8 mouse cellular contexts compared by ENCODE assay signal in genomic region chr11:22989786-22990185, GRCm38 (mm10). TPM values are rescaled to one million over a fixed set of nuclear protein-coding genes. Genes with fewer than 3 reads are reported as not detected.
A peak's percentile ranks its signal among the peaks of the same experiment; 100 is the strongest.
DNase-seq lines count a peak whose midpoint lies in the region; ATAC-seq and TF ChIP-seq lines count a peak whose summit lies in the region.

No protein-coding gene starts in this region.

- peak overlapping the region; percentile 84; the same call in 1 of the 2 replicates for H3K9ac ChIP-seq in embryonic facial prominence, embryonic 12.5 days
- peak overlapping the region; percentile 91 for H3K9ac ChIP-seq in hindbrain, postnatal 0 days (replicated peaks; ENCODE audit: low read length)
- peak overlapping the region; percentile 92 for H3K9ac ChIP-seq in midbrain, embryonic 16.5 days (ENCODE audit: low read depth, low read length)

- H3K27ac ChIP-seq in layer of hippocampus, adult 2 months = peak overlapping the region; percentile 92
- peak overlapping the region; percentile 96; the same call in 1 of the 2 replicates for H3K27ac ChIP-seq in embryonic facial prominence, embryonic 12.5 days
- peak overlapping the region; percentile 94 for H3K27ac ChIP-seq in hindbrain, postnatal 0 days
- H3K27ac ChIP-seq in midbrain, embryonic 16.5 days (ENCODE audit: low read length) = peak overlapping the region; percentile 94

- DNase-seq in layer of hippocampus, adult 2 months (ENCODE audit: low spot score in 2 of 2) = no peak
- no peak for DNase-seq in layer of hippocampus, adult 11-12 months (ENCODE audit: low spot score)
- no peak for DNase-seq in hindbrain, postnatal 0 days (ENCODE audit: low spot score)
- DNase-seq in layer of hippocampus, postnatal 14 days (ENCODE audit: low spot score in 2 of 2) = no peak

- H3K4me3 ChIP-seq in layer of hippocampus, adult 2 months = peak overlapping the region; percentile 69
- peak overlapping the region; percentile 95 for H3K4me3 ChIP-seq in embryonic facial prominence, embryonic 12.5 days
- peak overlapping the region; percentile 87 for H3K4me3 ChIP-seq in hindbrain, postnatal 0 days (ENCODE audit: low read length)
- peak overlapping the region; percentile 79 for H3K4me3 ChIP-seq in midbrain, embryonic 16.5 days (ENCODE audit: low read depth, low read length)

- H3K9me3 ChIP-seq in embryonic facial prominence, embryonic 12.5 days = no peaks in the 10 kb centered on the region
- H3K9me3 ChIP-seq in hindbrain, postnatal 0 days (ENCODE audit: low read length) = no peaks in the 10 kb centered on the region
- no peaks in the 10 kb centered on the region for H3K9me3 ChIP-seq in midbrain, embryonic 16.5 days (replicated peaks; ENCODE audit: control insufficient read depth, low read length, poor library complexity, severe bottlenecking)

- H3K27me3 ChIP-seq in embryonic facial prominence, embryonic 12.5 days = no peaks in the 10 kb centered on the region
- H3K27me3 ChIP-seq in hindbrain, postnatal 0 days (ENCODE audit: insufficient read depth, low read length) = no peaks in the 10 kb centered on the region
- no peaks in the 10 kb centered on the region for H3K27me3 ChIP-seq in midbrain, embryonic 16.5 days (ENCODE audit: control insufficient read depth, insufficient read depth, low read depth, low read length)

- ATAC-seq in embryonic facial prominence, embryonic 12.5 days (ENCODE audit: insufficient number of reproducible peaks, insufficient read depth, low FRiP score, low TSS enrichment) = no peak
- no peak for ATAC-seq in hindbrain, postnatal 0 days
- ATAC-seq in midbrain, embryonic 16.5 days = peak; percentile 11
- ATAC-seq in cerebellum, adult (ENCODE audit: insufficient number of reproducible peaks, low FRiP score, low TSS enrichment) = no peak
- ATAC-seq in megakaryocyte progenitor cell, adult 5-6 weeks (replicated peaks; ENCODE audit: poor library complexity) = no peak

- H3K4me2 ChIP-seq in embryonic facial prominence, embryonic 12.5 days (replicated peaks) = peak overlapping the region; percentile 97
- H3K4me2 ChIP-seq in hindbrain, postnatal 0 days (ENCODE audit: low read depth, low read length) = peak overlapping the region; percentile 87
- H3K4me2 ChIP-seq in midbrain, embryonic 16.5 days (ENCODE audit: low read length) = peak overlapping the region; percentile 97

- WGBS in embryonic facial prominence, embryonic 12.5 days = 48% methylated on average over 1 of the region's 1 CpGs
- WGBS in hindbrain, postnatal 0 days = 41% methylated on average over 1 of the region's 1 CpGs
- whole genome bisulfite sequencing in midbrain, embryonic 16.5 days = 27% methylated on average over 1 of the region's 1 CpGs

- H3K36me3 ChIP-seq in embryonic facial prominence, embryonic 12.5 days = peaks cover 9% of the 10 kb centered on the region
- peaks cover 10% of the 10 kb centered on the region for H3K36me3 ChIP-seq in hindbrain, postnatal 0 days (ENCODE audit: insufficient read depth, low read length)
- H3K36me3 ChIP-seq in midbrain, embryonic 16.5 days (ENCODE audit: control insufficient read depth, insufficient read depth, low read length) = peaks cover 8% of the 10 kb centered on the region; the same call in 1 of the 2 replicates

- no peak for TF ChIP-seq CTCF in layer of hippocampus, adult 2 months (conservative IDR thresholded peaks at IDR 0.05)
- no peak for TF ChIP-seq CTCF in hindbrain, postnatal 0 days (IDR thresholded peaks at IDR 0.05; ENCODE audit: low read depth)

- peaks cover 11% of the 10 kb centered on the region for H3K4me1 ChIP-seq in embryonic facial prominence, embryonic 12.5 days
- peaks cover 10% of the 10 kb centered on the region for H3K4me1 ChIP-seq in hindbrain, postnatal 0 days (ENCODE audit: insufficient read depth, low read length)
- H3K4me1 ChIP-seq in midbrain, embryonic 16.5 days (ENCODE audit: control insufficient read depth, insufficient read depth, low read length) = peaks cover 16% of the 10 kb centered on the region

RNA-seq across cellular contexts. Expression of gene Cct4, which starts 0.5 kb away (rescaled TPM):
- 100 to 1,000 TPM; 100 TPM for total RNA-seq in layer of hippocampus, adult 2 months (2021)
- 328 and 333 TPM in 2 replicates for polyA plus RNA-seq in embryonic facial prominence, embryonic 12.5 days (2016; fragmentation: Nextera tagmentation; extraction: Ambion mirVana)
- total RNA-seq in hindbrain, postnatal 0 days (2014; rRNA removed) = 128 and 143 TPM in 2 replicates
- polyA plus RNA-seq in hindbrain, postnatal 0 days (2015; fragmentation: Nextera tagmentation; extraction: Ambion mirVana) = 219 and 220 TPM in 2 replicates
- 276 and 291 TPM in 2 replicates for polyA plus RNA-seq in midbrain, embryonic 16.5 days (2015; fragmentation: Nextera tagmentation; extraction: Ambion mirVana)
- 100 to 1,000 TPM; 101 to 103 TPM for total RNA-seq in layer of hippocampus, postnatal 14 days (2021)
- 346 and 370 TPM in 2 replicates for total RNA-seq in megakaryocyte progenitor cell, adult 5-6 weeks (2015)
- 218 and 319 TPM in 2 replicates for total RNA-seq in megakaryocyte progenitor cell, adult 5-6 weeks (2017)

RNA-seq across cellular contexts. Expression of gene Commd1, which starts 7.6 kb away (rescaled TPM):
- total RNA-seq in layer of hippocampus, adult 2 months (2021) = 10 to 100 TPM; 51.2 to 60.4 TPM
- 358 and 366 TPM in 2 replicates for polyA plus RNA-seq in embryonic facial prominence, embryonic 12.5 days (2016; fragmentation: Nextera tagmentation; extraction: Ambion mirVana)
- total RNA-seq in hindbrain, postnatal 0 days (2014; rRNA removed) = 11.6 and 15.5 TPM in 2 replicates
- polyA plus RNA-seq in hindbrain, postnatal 0 days (2015; fragmentation: Nextera tagmentation; extraction: Ambion mirVana) = 242 and 247 TPM in 2 replicates
- polyA plus RNA-seq in midbrain, embryonic 16.5 days (2015; fragmentation: Nextera tagmentation; extraction: Ambion mirVana) = 248 and 268 TPM in 2 replicates
- total RNA-seq in layer of hippocampus, postnatal 14 days (2021) = 10 to 100 TPM; 54.8 to 61.3 TPM
- total RNA-seq in megakaryocyte progenitor cell, adult 5-6 weeks (2015) = 141 and 159 TPM in 2 replicates
- 89.6 and 105 TPM in 2 replicates for total RNA-seq in megakaryocyte progenitor cell, adult 5-6 weeks (2017)

RNA-seq across cellular contexts. Expression of gene Gm28048, which starts 7.9 kb away (rescaled TPM):
- 10 to 100 TPM in 1 of 2 experiments, 1 to 10 TPM in 1; 9.3 to 11.1 TPM for total RNA-seq in layer of hippocampus, adult 2 months (2021)
- polyA plus RNA-seq in embryonic facial prominence, embryonic 12.5 days (2016; fragmentation: Nextera tagmentation; extraction: Ambion mirVana) = 7.5 and 9.4 TPM in 2 replicates
- not detected in 2 replicates for total RNA-seq in hindbrain, postnatal 0 days (2014; rRNA removed)
- polyA plus RNA-seq in hindbrain, postnatal 0 days (2015; fragmentation: Nextera tagmentation; extraction: Ambion mirVana) = 3.2 and 3.4 TPM in 2 replicates
- polyA plus RNA-seq in midbrain, embryonic 16.5 days (2015; fragmentation: Nextera tagmentation; extraction: Ambion mirVana) = 2.9 and 5.7 TPM in 2 replicates
- total RNA-seq in layer of hippocampus, postnatal 14 days (2021) = 1 to 10 TPM; 8.5 to 9.1 TPM
- 77.6 and 83.1 TPM in 2 replicates for total RNA-seq in megakaryocyte progenitor cell, adult 5-6 weeks (2015)
- total RNA-seq in megakaryocyte progenitor cell, adult 5-6 weeks (2017) = 52.7 and 59.5 TPM in 2 replicates

RNA-seq across cellular contexts. Expression of gene Fam161a, which starts 17.5 kb away (rescaled TPM):
- 1 to 10 TPM; 4.6 to 5.2 TPM for total RNA-seq in layer of hippocampus, adult 2 months (2021)
- polyA plus RNA-seq in embryonic facial prominence, embryonic 12.5 days (2016; fragmentation: Nextera tagmentation; extraction: Ambion mirVana) = 4.7 and 5.5 TPM in 2 replicates
- total RNA-seq in hindbrain, postnatal 0 days (2014; rRNA removed) = 2.9 and 10.7 TPM in 2 replicates
- polyA plus RNA-seq in hindbrain, postnatal 0 days (2015; fragmentation: Nextera tagmentation; extraction: Ambion mirVana) = 4.9 and 6.8 TPM in 2 replicates
- 5.4 and 6.7 TPM in 2 replicates for polyA plus RNA-seq in midbrain, embryonic 16.5 days (2015; fragmentation: Nextera tagmentation; extraction: Ambion mirVana)
- 1 to 10 TPM; 3.8 to 6.9 TPM for total RNA-seq in layer of hippocampus, postnatal 14 days (2021)
- 0.62 and 1.1 TPM in 2 replicates for total RNA-seq in megakaryocyte progenitor cell, adult 5-6 weeks (2015)
- 0.71 and 0.81 TPM in 2 replicates for total RNA-seq in megakaryocyte progenitor cell, adult 5-6 weeks (2017)

RNA-seq across cellular contexts. Expression of gene Zrsr1, which starts 18.0 kb away (rescaled TPM):
- 10 to 100 TPM; 67.3 to 67.9 TPM for total RNA-seq in layer of hippocampus, adult 2 months (2021)
- 3.6 and 4.7 TPM in 2 replicates for polyA plus RNA-seq in embryonic facial prominence, embryonic 12.5 days (2016; fragmentation: Nextera tagmentation; extraction: Ambion mirVana)
- total RNA-seq in hindbrain, postnatal 0 days (2014; rRNA removed) = 16.7 and 20.6 TPM in 2 replicates
- polyA plus RNA-seq in hindbrain, postnatal 0 days (2015; fragmentation: Nextera tagmentation; extraction: Ambion mirVana) = 8.4 and 9.1 TPM in 2 replicates
- polyA plus RNA-seq in midbrain, embryonic 16.5 days (2015; fragmentation: Nextera tagmentation; extraction: Ambion mirVana) = 6.1 and 7.1 TPM in 2 replicates
- 10 to 100 TPM; 50.8 to 57.3 TPM for total RNA-seq in layer of hippocampus, postnatal 14 days (2021)
- total RNA-seq in megakaryocyte progenitor cell, adult 5-6 weeks (2015) = 4.0 and 7.0 TPM in 2 replicates
- 10.3 and 11.2 TPM in 2 replicates for total RNA-seq in megakaryocyte progenitor cell, adult 5-6 weeks (2017)

Comparison
In these comparisons a context has a peak if more than half of its experiments do, and no peak if none do; other contexts are left out.
1. RNA of gene Gm28048, which starts 7.9 kb away (total RNA-seq): 52.7 to 83.1 TPM in megakaryocyte progenitor cell, adult 5-6 weeks; 9.3 to 11.1 TPM in layer of hippocampus, adult 2 months, 8.5 to 9.1 TPM in layer of hippocampus, postnatal 14 days and not detected in hindbrain, postnatal 0 days; every median in the first group is over 4 times any median in the second.
2. Peak in every context shown above with its lines, with median percentiles within 50 percentile points of each other: H3K27ac ChIP-seq, H3K4me3 ChIP-seq, H3K4me2 ChIP-seq and H3K9ac ChIP-seq.